Mouse (Mus musculus) midbrain, postnatal 0 days (tissue): ENCODE data around the gene Rab8b. TPM values are rescaled to one million over a fixed set of nuclear protein-coding genes. Genes with fewer than 3 reads are reported as not detected.
"Not testable (repeated sequence)": the region's sequence is repeated elsewhere in the genome, so short reads cannot be mapped to it uniquely, and the experiment has no call there.

Experiments used
- ATAC-seq: fragments of 200-750 bp; cut with Nextera tagmentation; 2 replicates; pipeline ENCODE4 v1.8.0; 2017; ENCODE audit warnings: moderate number of reproducible peaks, mild to moderate bottlenecking, moderate TSS enrichment, moderate library complexity; ENCODE audit not compliant: low FRiP score
- DNase-seq: peaks from one replicate; pipeline ENCODE4 v3.0.0-alpha.2; 2015; ENCODE audit warnings: low spot score
- H3K27ac ChIP-seq: fragments of 300-500 bp; sonication (generic); 2 replicates; pipeline ENCODE4 v1.5.1; 2014; ENCODE audit warnings: low read depth, mild to moderate bottlenecking, low read length, mixed read lengths
- H3K27me3 ChIP-seq: fragments of 300-500 bp; sonication (generic); 2 replicates; pipeline ENCODE4 v1.6.1; 2014; ENCODE audit warnings: low read length, control low read depth, mixed read lengths; ENCODE audit not compliant: insufficient read depth
- H3K36me3 ChIP-seq: fragments of 300-500 bp; sonication (generic); 2 replicates; pipeline ENCODE4 v1.6.1; 2014; ENCODE audit warnings: low read length, control low read depth, mixed read lengths; ENCODE audit not compliant: insufficient read depth
- H3K4me1 ChIP-seq: fragments of 300-500 bp; sonication (generic); 2 replicates; pipeline ENCODE4 v1.6.1; 2014; ENCODE audit warnings: mild to moderate bottlenecking, control low read depth, antibody characterized with exemption, low read length, mixed read lengths; ENCODE audit not compliant: insufficient read depth
- H3K4me2 ChIP-seq: fragments of 300-500 bp; sonication (generic); 2 replicates; pipeline ENCODE4 v1.6.1; 2014; ENCODE audit warnings: low read depth, mild to moderate bottlenecking, low read length, mixed read lengths; ENCODE audit not compliant: poor library complexity, severe bottlenecking
- H3K4me3 ChIP-seq: fragments of 300-500 bp; sonication (generic); 2 replicates; pipeline ENCODE4 v1.5.1; 2014; ENCODE audit warnings: low read depth, mild to moderate bottlenecking, low read length, moderate library complexity
- H3K9ac ChIP-seq: fragments of 300-500 bp; sonication (generic); replicated peaks from 2 replicates; pipeline ENCODE4 v1.6.1; 2014; ENCODE audit warnings: mild to moderate bottlenecking, low read length, moderate library complexity, mixed read lengths; ENCODE audit not compliant: poor library complexity, severe bottlenecking
- H3K9me3 ChIP-seq: fragments of 300-500 bp; sonication (generic); 2 replicates; pipeline ENCODE4 v1.6.1; 2016; ENCODE audit warnings: low read length, control low read depth
- CTCF ChIP-seq: IDR thresholded peaks from 2 replicates; pipeline ENCODE4 v1.5.1; 2016; ENCODE audit warnings: antibody characterized with exemption, mild to moderate bottlenecking
- WGBS: fragments of 180-500 bp; shearing (Covaris S2); extraction: QIAGEN DNeasy Blood & Tissue Kit; methylation state at CpG from one replicate; pipeline ENCODE4 v1.1.7; 2014; 5-methylcytosine and 5-hydroxymethylcytosine counted together
- polyA plus RNA-seq: library from polyadenylated mRNA; unstranded; fragments of >200 nt; fragmentation: Nextera tagmentation; extraction: Ambion mirVana; gene quantifications from 2 replicates; pipeline ENCODE4 v1.2.1, GENCODE M21; 2015
- total RNA-seq: library from RNA; depleted of rRNA; stranded (reverse); fragments of >200 nt; gene quantifications from 2 replicates; pipeline ENCODE4 v1.2.3, GENCODE M21; 2014

Gene Rab8b
- total and polyA plus RNA-seq, 2 experiments from 2014 or later, result 18.2 to 26.0 TPM

- no peaks in the 10 kb centered on the region for H3K9me3 ChIP-seq
- no peak for TF ChIP-seq CTCF
- H3K4me2 ChIP-seq, result no peak overlapping the region
- no peak overlapping the region for H3K27ac ChIP-seq
- no peaks in the 10 kb centered on the region for H3K4me1 ChIP-seq
- H3K4me3 ChIP-seq, result no peak overlapping the region
- DNase-seq (no peak), ATAC-seq (no peak)
- no peaks in the 10 kb centered on the region for H3K27me3 ChIP-seq
- no peak overlapping the region for H3K9ac ChIP-seq
- H3K36me3 ChIP-seq, result no peaks in the 10 kb centered on the region
These were observed 46.0 kb downstream of the Rab8b start for GRCm38 (mm10) chr9:66873531-66873930.

GRCm38 (mm10) chr9:66873009-66873408 lies 46.5 kb downstream of the Rab8b start:
- not testable (repeated sequence) for H3K4me1 ChIP-seq, H3K27ac ChIP-seq, DNase-seq, H3K4me2 ChIP-seq, ATAC-seq, H3K27me3 ChIP-seq, H3K36me3 ChIP-seq, H3K9me3 ChIP-seq, H3K9ac ChIP-seq, H3K4me3 ChIP-seq
- WGBS, result 80% methylated on average over 2 of the region's 2 CpGs

- H3K9ac ChIP-seq, result no peak overlapping the region
- no peaks in the 10 kb centered on the region for H3K9me3 ChIP-seq
- H3K4me1 ChIP-seq, result no peaks in the 10 kb centered on the region
- no peak for DNase-seq
- ATAC-seq, result no peak
- no peak overlapping the region for H3K4me3 ChIP-seq
- no peak for TF ChIP-seq CTCF
- H3K27ac ChIP-seq, result no peak overlapping the region
- H3K36me3 ChIP-seq, result no peaks in the 10 kb centered on the region
- WGBS, result 80% methylated on average over 10 of the region's 10 CpGs
- H3K4me2 ChIP-seq, result no peak overlapping the region
- H3K27me3 ChIP-seq, result no peaks in the 10 kb centered on the region
These were observed 47.3 kb downstream of the Rab8b start for GRCm38 (mm10) chr9:66872015-66872727.

- 65% methylated on average over 3 of the region's 3 CpGs for WGBS
- Histone ChIP-seq H3K4me1 (no peaks in the 10 kb centered on the region), H3K27ac (no peak overlapping the region), H3K36me3 (peaks cover 10% of the 10 kb centered on the region), H3K9me3 (no peaks in the 10 kb centered on the region), H3K4me2 (no peak overlapping the region), H3K4me3 (no peak overlapping the region), H3K27me3 (no peaks in the 10 kb centered on the region), H3K9ac (no peak overlapping the region)
- ATAC-seq (no peak), DNase-seq (no peak)
- no peak for TF ChIP-seq CTCF
These were observed 54.8 kb downstream of the Rab8b start for GRCm38 (mm10) chr9:66864708-66865107.

- WGBS, result 34% methylated on average over 3 of the region's 3 CpGs
- no peak overlapping the region for H3K9ac ChIP-seq
- ATAC-seq (no peak), DNase-seq (no peak)
- H3K4me3 ChIP-seq, result no peak overlapping the region
- H3K36me3 ChIP-seq, result peaks cover 15% of the 10 kb centered on the region
- H3K9me3 ChIP-seq, result no peaks in the 10 kb centered on the region
- H3K4me1 ChIP-seq, result no peaks in the 10 kb centered on the region
- no peaks in the 10 kb centered on the region for H3K27me3 ChIP-seq
- no peak overlapping the region for H3K27ac ChIP-seq
- no peak for TF ChIP-seq CTCF
- H3K4me2 ChIP-seq, result no peak overlapping the region
These were observed 56.0 kb downstream of the Rab8b start for GRCm38 (mm10) chr9:66863456-66863855.

GRCm38 (mm10) chr9:66862202-66862601 lies 57.3 kb downstream of the Rab8b start:
- TF ChIP-seq CTCF, result no peak
- no peak overlapping the region for H3K9ac ChIP-seq
- H3K27me3 ChIP-seq, result no peaks in the 10 kb centered on the region
- no peaks in the 10 kb centered on the region for H3K4me1 ChIP-seq
- no peak for DNase-seq
- no peak overlapping the region for H3K27ac ChIP-seq
- no peak overlapping the region for H3K4me3 ChIP-seq
- H3K9me3 ChIP-seq, result no peaks in the 10 kb centered on the region
- no peak for ATAC-seq
- WGBS, result 92% methylated on average over 4 of the region's 4 CpGs
- H3K36me3 ChIP-seq, result peaks cover 15% of the 10 kb centered on the region
- H3K4me2 ChIP-seq, result no peak overlapping the region
